Mouse (Mus musculus): Measurements from ENCODE around the gene Syn3.

Gene Syn3

DNA sequence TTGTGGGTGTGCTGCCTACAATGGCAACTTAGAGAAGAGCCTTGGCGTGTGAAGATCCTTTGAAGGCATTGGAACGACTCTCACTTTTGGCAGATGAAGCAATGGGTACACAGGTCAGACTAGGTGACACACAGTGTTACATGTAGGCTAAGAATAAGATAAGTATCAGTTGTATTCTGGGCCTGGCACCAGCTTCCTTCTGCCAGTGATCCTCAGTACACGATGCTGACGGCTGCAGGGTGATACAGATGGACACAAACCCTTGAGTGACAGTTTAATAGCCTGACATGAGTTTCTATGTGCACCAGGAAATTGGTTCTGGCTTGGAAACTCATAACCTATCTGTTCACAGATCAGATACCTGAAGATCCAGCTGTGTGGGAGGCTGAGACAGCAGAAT, 391.0 kb downstream of the Syn3 start:
- DNase-seq (ENCODE audit: low read depth, low spot score), result no peak

GRCm38 (mm10) chr10:86103976-86104375, 394.7 kb downstream of the Syn3 start:
- DNase-seq (ENCODE audit: low read depth, low spot score), result no peak

DNA sequence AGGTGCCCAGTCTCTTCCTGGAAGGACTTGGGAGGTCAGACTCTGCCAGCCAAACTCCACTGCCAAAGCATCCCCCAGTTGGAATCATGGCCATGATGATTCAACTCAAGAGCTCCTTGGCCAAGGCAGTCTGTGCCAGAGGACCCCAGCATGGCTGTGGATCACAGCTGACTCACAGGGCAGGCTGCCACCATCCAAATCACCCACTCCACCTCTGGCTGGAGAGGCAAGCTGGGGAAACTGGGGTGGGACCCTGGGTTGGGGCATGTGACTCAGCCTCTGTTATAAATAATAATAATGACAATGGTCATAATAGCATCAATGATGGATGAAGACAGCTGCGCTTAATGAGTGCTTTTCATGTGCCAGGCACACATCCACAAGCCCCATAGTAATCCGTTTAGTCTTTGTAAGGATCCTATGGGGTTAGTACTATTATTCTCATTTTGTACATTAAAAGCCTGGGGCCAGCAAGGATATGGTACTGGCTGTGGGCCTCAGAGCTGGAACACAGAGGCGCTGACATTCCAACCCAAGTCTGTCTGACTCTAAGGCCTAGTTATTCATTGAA, 398.3 kb downstream of the Syn3 start:
- DNase-seq (ENCODE audit: low read depth, low spot score), result no peak

DNA sequence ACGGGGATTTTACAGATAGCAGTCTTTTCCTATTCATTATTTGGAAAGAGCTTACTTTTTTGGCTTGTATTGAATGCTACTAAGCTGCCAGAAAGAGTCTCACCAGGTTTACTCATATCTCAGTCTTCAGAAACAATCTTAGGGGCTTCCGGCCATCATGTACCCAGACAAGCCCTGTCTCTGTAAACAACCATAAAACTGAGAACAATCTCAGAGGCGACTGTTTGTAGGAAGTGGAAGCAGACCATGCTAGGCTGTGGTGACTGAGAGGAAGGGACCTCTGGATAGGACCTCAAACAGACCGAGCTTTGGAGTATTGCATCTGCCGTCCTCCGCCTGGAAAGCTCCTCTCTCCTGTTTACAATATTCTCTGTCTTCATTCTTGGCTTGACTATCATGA, 400.3 kb downstream of the Syn3 start:
- no peak for DNase-seq (ENCODE audit: low read depth, low spot score)

DNA sequence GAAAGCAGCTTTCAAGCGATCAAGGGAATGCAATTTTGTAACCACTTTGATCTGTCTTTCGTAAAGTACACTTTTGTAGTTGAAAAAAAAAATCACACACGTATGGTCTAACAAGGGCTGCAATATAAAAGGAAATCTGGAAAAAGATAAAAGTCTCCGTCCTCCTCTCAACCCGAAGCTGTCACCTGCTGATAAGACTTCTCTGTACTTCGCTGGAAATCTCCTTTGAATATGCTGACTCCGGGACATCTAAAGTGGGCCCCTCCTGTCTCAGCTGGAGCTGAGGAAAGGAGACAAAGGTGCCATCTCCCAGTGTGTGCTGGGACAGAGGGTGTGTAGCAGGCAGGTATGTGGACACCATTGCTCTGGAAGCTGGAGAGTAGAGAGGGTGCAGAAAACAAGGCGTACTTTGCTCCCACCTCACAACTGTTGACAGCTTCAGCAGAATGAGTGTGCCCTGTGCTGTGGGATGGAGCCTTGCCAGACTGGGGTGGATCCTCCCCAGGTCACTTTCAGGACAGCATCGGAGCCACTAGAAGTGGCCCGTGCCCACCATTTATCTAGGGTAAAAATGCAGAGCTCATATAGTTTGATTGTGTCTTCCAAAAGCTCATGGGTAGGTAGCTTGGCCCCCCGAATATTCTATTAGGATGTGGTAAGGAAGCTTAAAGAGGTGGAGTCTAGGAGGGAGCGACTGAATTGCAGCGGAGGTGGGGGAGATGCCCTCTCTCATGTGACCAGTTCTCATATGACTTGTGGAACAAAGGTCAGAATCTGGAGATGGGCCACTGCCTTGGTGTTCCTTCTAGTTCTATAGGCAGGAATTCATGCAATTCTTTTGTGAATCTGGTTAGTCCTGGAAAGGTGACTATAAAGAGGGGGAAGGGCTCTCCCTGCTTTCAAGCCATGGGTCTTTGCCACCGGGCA, 405.3 kb downstream of the Syn3 start:
- DNase-seq (ENCODE audit: low read depth, low spot score), result no peak

- DNase-seq (ENCODE audit: low read depth, low spot score), result no peak
These were observed 406.8 kb downstream of the Syn3 start for GRCm38 (mm10) chr10:86091919-86092318.

DNA sequence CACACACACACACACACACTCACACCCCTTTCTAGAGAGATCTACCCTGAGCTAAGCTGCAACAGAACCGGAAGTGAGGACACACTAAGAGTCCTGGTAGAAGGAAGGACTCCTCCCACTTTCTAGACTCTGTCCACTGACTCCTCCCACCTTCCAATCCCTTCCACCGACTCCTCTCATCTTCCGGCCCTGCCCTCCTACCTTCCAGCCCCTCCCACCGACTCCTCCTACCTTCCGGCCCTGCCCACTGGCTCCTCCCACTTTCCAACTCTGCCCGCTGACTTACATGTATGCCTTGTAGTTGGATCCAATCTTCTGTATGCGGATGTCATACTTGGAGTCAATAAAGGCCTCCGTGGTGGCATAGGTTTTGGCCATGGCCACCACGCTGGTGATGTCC, 418.8 kb downstream of the Syn3 start:
- no peak for DNase-seq (ENCODE audit: low read depth, low spot score)

DNA sequence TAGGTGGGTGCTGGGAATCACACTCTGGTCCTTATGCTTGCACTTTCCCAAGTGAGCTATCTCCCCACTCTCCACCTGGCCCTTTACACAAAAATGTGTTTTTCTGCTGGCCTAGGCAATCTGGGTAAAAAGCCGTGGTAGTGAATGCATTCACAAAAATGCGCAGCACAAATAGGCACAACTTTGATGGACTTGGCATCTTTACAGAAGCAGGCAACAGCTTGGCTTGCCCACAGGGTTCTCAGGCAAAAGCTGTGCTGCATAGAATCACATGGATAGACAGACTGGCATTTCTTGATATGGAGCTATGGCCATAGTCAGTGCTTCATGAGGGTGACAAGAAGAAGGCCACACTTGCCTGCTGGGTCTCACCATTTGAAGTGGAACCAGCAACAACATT, 419.9 kb downstream of the Syn3 start:
- DNase-seq (ENCODE audit: low read depth, low spot score), result no peak

- no peak for DNase-seq (ENCODE audit: low read depth, low spot score)
These were observed 421.4 kb downstream of the Syn3 start for GRCm38 (mm10) chr10:86077272-86077671.

DNA sequence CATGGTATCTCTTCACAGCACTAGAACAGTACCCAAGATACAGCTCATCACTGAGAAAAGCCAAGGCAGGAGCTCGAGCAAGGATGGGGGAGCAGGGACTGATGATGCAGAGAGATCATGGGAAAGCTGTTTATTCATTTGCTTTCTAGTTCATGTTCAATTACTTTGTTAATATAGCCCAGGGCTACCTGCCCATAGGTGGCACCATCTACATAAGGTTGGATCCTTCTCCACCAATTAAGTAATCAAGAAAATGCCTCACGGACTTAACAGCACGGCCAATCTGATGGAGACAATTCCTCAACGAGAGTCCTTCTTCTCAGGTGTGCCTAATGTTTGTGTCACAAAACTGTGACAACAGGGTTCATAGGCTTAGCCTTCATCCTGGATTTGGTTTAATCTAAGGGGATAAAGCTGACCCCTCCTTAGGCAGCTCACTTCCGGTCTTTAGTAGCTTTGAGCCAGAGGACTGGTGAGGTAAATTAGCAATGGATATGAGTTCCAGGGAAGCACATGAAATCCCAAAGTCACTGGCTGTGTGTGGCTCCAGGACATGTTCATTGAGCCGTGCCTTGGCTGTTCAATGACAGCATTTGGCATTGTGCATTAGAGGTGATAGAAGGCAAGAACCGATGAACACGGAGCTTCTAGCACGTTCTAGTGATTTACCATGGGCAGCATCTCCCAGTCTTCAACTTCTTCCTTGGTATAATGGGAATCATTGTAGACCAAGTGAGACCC, 423.6 kb downstream of the Syn3 start:
- no peak for DNase-seq (ENCODE audit: low read depth, low spot score)

DNA sequence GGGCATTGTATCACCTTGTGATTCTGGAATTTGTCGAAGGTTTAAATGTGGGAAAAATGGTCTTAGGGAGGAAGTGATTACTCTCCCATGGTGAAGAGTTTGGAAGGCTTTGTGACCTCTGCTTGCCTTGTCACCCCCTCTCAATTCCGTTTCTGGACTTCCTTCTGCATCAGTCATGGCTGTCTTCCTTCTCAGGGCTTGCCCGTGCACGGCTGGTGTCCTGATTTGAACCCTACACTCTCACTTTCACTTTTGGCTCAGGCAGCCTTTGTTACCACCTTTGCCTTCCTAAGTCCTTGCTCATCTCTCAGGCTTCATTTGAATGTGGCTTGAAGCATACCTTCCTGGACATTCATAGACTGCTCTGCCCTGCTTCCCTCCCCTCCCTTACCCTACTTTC, 424.6 kb downstream of the Syn3 start:
- DNase-seq (ENCODE audit: low read depth, low spot score), result no peak

- DNase-seq (ENCODE audit: low read depth, low spot score), result no peak
These were observed 427.9 kb downstream of the Syn3 start for GRCm38 (mm10) chr10:86070751-86071150.

- DNase-seq (ENCODE audit: low read depth, low spot score), result no peak
These were observed 429.4 kb downstream of the Syn3 start for GRCm38 (mm10) chr10:86069341-86069740.

- DNase-seq (ENCODE audit: low read depth, low spot score), result no peak
These were observed 430.8 kb downstream of the Syn3 start for GRCm38 (mm10) chr10:86067911-86068310.

DNA sequence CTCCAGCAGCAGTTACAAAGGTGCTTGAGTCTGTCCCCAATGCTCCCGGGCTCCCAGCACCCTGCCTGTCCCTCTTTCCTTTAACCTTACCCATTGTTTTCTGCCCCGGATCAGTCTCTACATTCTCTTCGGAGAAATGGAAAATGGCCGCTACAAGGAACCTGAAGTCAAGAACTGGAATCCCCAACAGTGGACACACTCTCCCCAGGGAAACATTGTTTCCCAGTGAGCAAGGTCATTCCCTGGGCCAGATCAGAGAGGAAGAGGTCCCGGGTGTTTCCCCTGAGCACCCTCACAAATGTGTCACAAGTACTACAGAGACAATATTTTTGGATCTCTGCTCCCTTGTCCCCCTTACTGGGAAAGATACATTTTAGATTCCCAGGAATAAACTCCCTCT, 432.0 kb downstream of the Syn3 start:
- DNase-seq (ENCODE audit: low read depth, low spot score), result no peak

DNA sequence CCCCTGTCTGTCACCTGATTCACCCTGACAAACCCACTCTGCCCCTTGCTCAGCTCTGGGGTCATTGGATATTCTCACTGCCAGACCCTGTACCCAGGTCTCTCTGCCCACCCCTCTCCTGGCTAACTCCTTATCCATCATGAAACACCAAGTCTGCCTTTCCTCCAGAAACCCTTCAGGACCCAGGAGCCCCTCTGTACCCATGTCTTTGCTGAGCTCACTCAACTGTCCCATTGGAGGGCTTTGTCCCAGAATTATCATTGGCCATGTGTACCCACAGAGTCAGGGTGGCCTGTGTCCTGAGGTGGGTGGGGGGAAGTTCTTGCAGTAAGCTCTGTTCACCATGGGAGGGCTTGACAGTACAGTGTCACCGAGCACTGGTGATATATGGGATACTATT, 433.0 kb downstream of the Syn3 start:
- no peak for DNase-seq (ENCODE audit: low read depth, low spot score)

GRCm38 (mm10) chr10:86064937-86065336, 433.8 kb downstream of the Syn3 start:
- DNase-seq (ENCODE audit: low read depth, low spot score), result peak; percentile 49

GRCm38 (mm10) chr10:86063018-86063384, 435.7 kb downstream of the Syn3 start:
- DNase-seq (ENCODE audit: low read depth, low spot score), result no peak

- no peak for DNase-seq (ENCODE audit: low read depth, low spot score)
These were observed 436.3 kb downstream of the Syn3 start for GRCm38 (mm10) chr10:86062261-86063017.

- DNase-seq (ENCODE audit: low read depth, low spot score), result no peak
These were observed 438.4 kb downstream of the Syn3 start for GRCm38 (mm10) chr10:86060267-86060666.

GRCm38 (mm10) chr10:86057712-86058111, 441.0 kb downstream of the Syn3 start:
- DNase-seq (ENCODE audit: low read depth, low spot score), result no peak

DNA sequence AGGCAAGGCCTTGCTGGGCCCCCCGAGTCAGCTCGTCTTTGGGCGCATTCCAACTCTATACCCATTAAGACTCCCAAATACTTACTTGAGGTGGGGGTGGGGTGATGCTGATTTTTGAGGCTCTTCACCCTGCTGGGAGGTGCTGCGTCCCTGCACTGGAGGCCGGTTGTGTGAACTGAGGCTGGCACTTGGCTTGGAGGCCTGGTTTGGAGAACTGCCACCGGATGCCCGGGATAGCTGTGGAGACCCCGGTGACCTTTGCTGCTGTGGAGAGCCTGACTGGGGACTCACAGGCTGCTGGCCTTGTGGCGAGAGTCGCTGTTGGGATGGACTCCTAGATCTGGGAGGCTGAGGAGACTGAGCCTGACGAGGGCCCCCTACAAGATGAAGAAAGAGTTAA, 441.4 kb downstream of the Syn3 start:
- DNase-seq (ENCODE audit: low read depth, low spot score), result no peak

Data from telencephalon, adult 2 months (tissue).